Mouse (Mus musculus) ES-E14 (cell line): ENCODE data around the gene Olfr811. TPM values are rescaled to one million over a fixed set of nuclear protein-coding genes. Genes with fewer than 3 reads are reported as not detected.

Experiments used
- DNase-seq: peaks from one replicate; pipeline ENCODE4 v3.0.0-alpha.2; 2013; ENCODE audit warnings: low read depth, low spot score
- H3K27ac ChIP-seq: 2 replicates; pipeline ENCODE4 v1.5.1; 2012; ENCODE audit warnings: low read depth, mild to moderate bottlenecking, low read length, moderate library complexity, mixed read lengths; ENCODE audit not compliant: poor library complexity, insufficient read depth, severe bottlenecking
- H3K36me3 ChIP-seq: 2 replicates; pipeline ENCODE4 v1.6.1; 2012; ENCODE audit warnings: mild to moderate bottlenecking, low read length, moderate library complexity, mixed read lengths; ENCODE audit not compliant: control insufficient read depth, poor library complexity, insufficient read depth, severe bottlenecking
- H3K4me1 ChIP-seq, 2 experiments: fragments of 150-350 bp in 1 of 2; sonication (generic) in 1 of 2; 2 replicates each; pipeline ENCODE4 v1.6.1; 2012; ENCODE audit warnings: low read length in 2 of 2, mild to moderate bottlenecking in 1 of 2, mixed read lengths in 1 of 2; ENCODE audit not compliant: control insufficient read depth in 2 of 2, insufficient read depth in 2 of 2, poor library complexity in 1 of 2
- H3K4me3 ChIP-seq, 2 experiments: fragments of 150-350 bp in 1 of 2; sonication (generic) in 1 of 2; 2 replicates each; pipeline ENCODE4 v1.5.1; 2012; ENCODE audit warnings: low read length in 2 of 2, low read depth in 1 of 2, mild to moderate bottlenecking in 1 of 2, mixed read lengths in 1 of 2; ENCODE audit not compliant: insufficient read depth in 1 of 2, poor library complexity in 1 of 2, severe bottlenecking in 1 of 2
- H3K9ac ChIP-seq: 2 replicates; pipeline ENCODE4 v1.6.1; 2012; ENCODE audit warnings: low read depth, mild to moderate bottlenecking, low read length, mixed read lengths; ENCODE audit not compliant: poor library complexity, insufficient read depth, severe bottlenecking
- H3K9me3 ChIP-seq: fragments of 150-350 bp; sonication (generic); 2 replicates; pipeline ENCODE4 v1.6.1; 2012; ENCODE audit warnings: low read depth, mild to moderate bottlenecking, low read length; ENCODE audit not compliant: control insufficient read depth, insufficient read depth
- CHD2 ChIP-seq: IDR thresholded peaks from 2 replicates; pipeline ENCODE4 v1.6.1; 2014; ENCODE audit warnings: mild to moderate bottlenecking, low read depth, low read length, inconsistent platforms
- HCFC1 ChIP-seq: IDR thresholded peaks from 2 replicates; pipeline ENCODE4 v1.6.1; 2012; ENCODE audit warnings: low read length, inconsistent platforms, borderline replicate concordance; ENCODE audit not compliant: insufficient read depth
- MAFK ChIP-seq: IDR thresholded peaks from 2 replicates; pipeline ENCODE4 v1.6.1; 2014; ENCODE audit warnings: mild to moderate bottlenecking, low read depth, low read length, inconsistent platforms; ENCODE audit not compliant: insufficient read depth
- ZC3H11A ChIP-seq: IDR thresholded peaks from 2 replicates; pipeline ENCODE4 v1.6.1; 2012; ENCODE audit warnings: low read depth, mild to moderate bottlenecking, inconsistent platforms, low read length, borderline replicate concordance
- ZNF384 ChIP-seq: IDR thresholded peaks from 2 replicates; pipeline ENCODE4 v1.6.1; 2012; ENCODE audit warnings: low read depth, low read length, inconsistent platforms
- in situ Hi-C, 2 experiments: fragments of 600-800 bp; cut with MboI; formaldehyde crosslinking; loops; one replicate each; pipeline ENCODE4 v1.15.1; 2025; ENCODE audit warnings: low sequenced_read_pairs in 2 of 2, inconsistent platforms in 1 of 2; ENCODE audit not compliant: unreplicated experiment in 2 of 2
- total RNA-seq: library from RNA; depleted of rRNA; stranded (reverse); fragments of 300-350 nt; gene quantifications from 2 replicates; pipeline ENCODE4 v1.2.3, GENCODE M21; 2012; rRNA removed

Olfr811 gene
- total RNA-seq, 1 experiment: not detected

DNA sequence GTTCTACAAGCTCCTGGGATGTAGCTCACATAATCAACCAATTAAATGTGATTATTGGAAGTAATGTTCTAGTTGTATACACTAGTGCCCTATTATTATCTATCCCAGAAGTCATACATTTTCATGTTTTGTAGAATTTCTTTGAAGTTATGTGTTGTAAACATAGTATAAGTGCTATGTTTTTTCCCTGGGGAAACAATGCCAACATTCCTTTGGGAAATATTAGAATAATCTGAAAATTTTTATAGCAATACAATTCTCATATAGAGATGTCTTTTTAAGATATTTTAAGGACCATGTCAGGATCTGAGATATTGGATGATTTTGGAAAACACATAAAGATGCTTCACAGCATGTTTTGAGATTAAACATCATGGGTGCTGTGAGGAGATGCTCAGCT is 29.9 kb downstream of the Olfr811 start, which contains the start of gene Olfr809:
TSS of gene Olfr809 (plus strand) at position 301 of the 400 bp plus-strand sequence.
- Histone ChIP-seq H3K27ac (no peak within 1 kb of the TSS), H3K4me1 (no peaks in the 10 kb centered on the region), H3K9me3 (no peaks in the 10 kb centered on the region), H3K4me3 (no peak within 1 kb of the TSS), H3K36me3 (no peaks in the 10 kb centered on the region), H3K9ac (no peak within 1 kb of the TSS)
- DNase-seq: no peak
- TF ChIP-seq HCFC1 (no peak), ZNF384 (no peak), MAFK (no peak)
- in situ Hi-C loops: no loop called here

- in situ Hi-C loops: no loop called here
- no peak for DNase-seq
These were observed 39.0 kb downstream of the Olfr811 start, which contains the start of gene Olfr808 for GRCm38 (mm10) chr10:129765182-129765581. Gene Olfr808, plus strand, starts transcription at chr10:129765482.

DNA sequence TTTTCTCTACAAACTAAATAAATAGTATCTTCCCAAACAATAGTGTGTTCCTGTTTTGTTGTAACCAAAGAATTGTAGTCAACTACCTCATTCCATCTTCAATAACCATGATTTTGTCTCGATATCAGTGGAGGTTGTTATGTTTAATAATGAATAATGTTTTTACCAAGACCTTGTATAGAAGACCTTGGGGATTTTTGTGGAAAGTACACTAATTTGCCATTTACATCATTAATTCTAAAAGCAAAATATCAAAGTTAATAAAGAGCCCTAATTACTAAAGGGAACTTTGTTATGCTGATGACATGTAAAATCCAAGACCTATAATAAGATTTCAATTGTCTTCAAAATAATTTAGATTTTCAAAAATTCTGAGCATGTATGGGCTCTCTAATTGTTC is 46.5 kb downstream of the Olfr811 start, which contains the start of gene Olfr807:
TSS of gene Olfr807 (minus strand) at position 101 of the 400 bp plus-strand sequence.
- Histone ChIP-seq H3K4me3 (no peak within 1 kb of the TSS), H3K27ac (no peak within 1 kb of the TSS), H3K9ac (no peak within 1 kb of the TSS), H3K9me3 (no peaks in the 10 kb centered on the region), H3K36me3 (no peaks in the 10 kb centered on the region), H3K4me1 (no peaks in the 10 kb centered on the region)
- TF ChIP-seq CHD2: no peak
- TF ChIP-seq ZC3H11A: no peak
- no peak for TF ChIP-seq HCFC1
- no peak for TF ChIP-seq MAFK
- TF ChIP-seq ZNF384: no peak
- in situ Hi-C loops: no loop called here
- no peak for DNase-seq

More at GRCm38 (mm10) chr10:129765182-129765581, 39.0 kb downstream of the Olfr811 start, which contains the start of gene Olfr808:
- no peaks in the 10 kb centered on the region for H3K4me1 ChIP-seq
- no peaks in the 10 kb centered on the region for H3K36me3 ChIP-seq
- no peak within 1 kb of the TSS for H3K4me3 ChIP-seq
- no peak within 1 kb of the TSS for H3K9ac ChIP-seq
- H3K27ac ChIP-seq: no peak within 1 kb of the TSS
- no peak for TF ChIP-seq ZC3H11A
- no peak for TF ChIP-seq ZNF384
- no peak for TF ChIP-seq CHD2
- TF ChIP-seq HCFC1: no peak
- TF ChIP-seq MAFK: no peak
- no peaks in the 10 kb centered on the region for H3K9me3 ChIP-seq

Other genes starting within 250 kb of the Olfr811 start
- gene Olfr794, start 236.7 kb downstream of the Olfr811 start, total RNA-seq: not detected in 2 replicates
- gene Olfr796, start 191.8 kb downstream of the Olfr811 start, total RNA-seq: not detected in 2 replicates
- gene Olfr798, start 176.5 kb downstream of the Olfr811 start, total RNA-seq: not detected in 2 replicates
- not detected in 2 replicates for gene Olfr799, start 166.9 kb downstream of the Olfr811 start, total RNA-seq
- not detected in 2 replicates for gene Olfr800, start 146.7 kb downstream of the Olfr811 start, total RNA-seq
- gene Olfr801, start 130.5 kb downstream of the Olfr811 start, total RNA-seq: not detected in 2 replicates
- not detected in 2 replicates for gene Olfr802, start 116.2 kb downstream of the Olfr811 start, total RNA-seq
- gene Olfr803, start 110.1 kb downstream of the Olfr811 start, total RNA-seq: not detected in 2 replicates
- gene Olfr804, start 101.2 kb downstream of the Olfr811 start, total RNA-seq: not detected in 2 replicates
- gene Olfr805, start 75.0 kb downstream of the Olfr811 start, total RNA-seq: not detected in 2 replicates
- not detected in 2 replicates for gene Olfr806, start 62.5 kb downstream of the Olfr811 start, total RNA-seq
- not detected in 2 replicates for gene Olfr807, start 46.6 kb downstream of the Olfr811 start, total RNA-seq
- not detected in 2 replicates for gene Olfr808, start 38.9 kb downstream of the Olfr811 start, total RNA-seq
- not detected in 2 replicates for gene Olfr809, start 29.8 kb downstream of the Olfr811 start, total RNA-seq
- not detected in 2 replicates for gene Olfr810, start 9.5 kb downstream of the Olfr811 start, total RNA-seq
- gene Olfr812, start 41.7 kb upstream of the Olfr811 start, total RNA-seq: not detected in 2 replicates
- gene Olfr813, start 51.0 kb upstream of the Olfr811 start, total RNA-seq: not detected in 2 replicates
- 0.22 and 0.26 TPM in 2 replicates for gene Olfr814, start 75.5 kb upstream of the Olfr811 start, total RNA-seq
- gene Olfr815, start 101.5 kb upstream of the Olfr811 start, total RNA-seq: 0.58 and 0.63 TPM in 2 replicates
- gene Olfr816, start 111.2 kb upstream of the Olfr811 start, total RNA-seq: not detected in 2 replicates
- not detected in 2 replicates for gene Olfr818, start 144.7 kb upstream of the Olfr811 start, total RNA-seq
- not detected in 2 replicates for gene Olfr819, start 162.9 kb upstream of the Olfr811 start, total RNA-seq
- gene Olfr247, start 171.7 kb upstream of the Olfr811 start, total RNA-seq: not detected in 2 replicates
- gene Gm10310, start 180.7 kb upstream of the Olfr811 start, total RNA-seq: not detected in 2 replicates
- gene Olfr820, start 208.2 kb upstream of the Olfr811 start, total RNA-seq: not detected in 2 replicates
- not detected in 2 replicates for gene Olfr821, start 226.0 kb upstream of the Olfr811 start, total RNA-seq